16 mouse cellular contexts compared by ENCODE assay signal in genomic region chr11:34975771-34976302, GRCm38 (mm10).
DNase-seq lines count a peak whose midpoint lies in the region; ATAC-seq and TF ChIP-seq lines count a peak whose summit lies in the region.
"Had no signal": no experiment of that assay in that cellular context is flagged by ENCODE, and none has a peak within 500 bp of the region (broad histone marks: within the 10 kb centered on the region; RNA-seq: fewer than 3 reads in every experiment).

No protein-coding gene starts in this region.

- DNase-seq in frontal cortex, postnatal 25 days (ENCODE audit: low spot score in 2 of 2), result no peak
- peak in 1 of 2 experiments; percentile 14 for DNase-seq in layer of hippocampus, adult 2 months (ENCODE audit: low spot score in 2 of 2)
- no peak for DNase-seq in layer of hippocampus, adult 11-12 months (ENCODE audit: low spot score)
- no peak for DNase-seq in urinary bladder, adult 2 months (ENCODE audit: low spot score)
- DNase-seq: cerebellum, adult 2 months; gastrocnemius, postnatal 25 days; thymus, postnatal 14 days had no signal

- no peaks in the 10 kb centered on the region for H3K27me3 ChIP-seq in intestine, embryonic 15.5 days (replicated peaks)
- no peaks in the 10 kb centered on the region for H3K27me3 ChIP-seq in stomach, embryonic 14.5 days (ENCODE audit: control insufficient read depth, insufficient read depth, low read length)
- H3K27me3 ChIP-seq: forebrain, embryonic 15.5 days; hindbrain, embryonic 13.5 days; limb, embryonic 13.5 days; midbrain, embryonic 15.5 days; neural tube, embryonic 12.5 days had no signal

- peak overlapping the region; percentile 55; the same call in 1 of the 2 replicates for H3K27ac ChIP-seq in layer of hippocampus, adult 2 months
- peak overlapping the region; percentile 44; the same call in 1 of the 2 replicates for H3K27ac ChIP-seq in intestine, embryonic 15.5 days
- H3K27ac ChIP-seq in stomach, embryonic 14.5 days (ENCODE audit: low read length), result 0 out of 2 replicates have a peak overlapping the region, but pooled peaks have one; percentile 39
- H3K27ac ChIP-seq: forebrain, embryonic 15.5 days; hindbrain, embryonic 13.5 days; limb, embryonic 13.5 days; macrophage; midbrain, embryonic 15.5 days; neural tube, embryonic 12.5 days had no signal

- H3K4me1 ChIP-seq in intestine, embryonic 15.5 days (replicated peaks), result no peaks in the 10 kb centered on the region
- peaks cover 17% of the 10 kb centered on the region; the same call in 1 of the 2 replicates for H3K4me1 ChIP-seq in stomach, embryonic 14.5 days (ENCODE audit: control insufficient read depth, insufficient read depth, low read length)
- H3K4me1 ChIP-seq: forebrain, embryonic 15.5 days; limb, embryonic 13.5 days; midbrain, embryonic 15.5 days; neural tube, embryonic 12.5 days had no signal

- H3K9ac ChIP-seq in intestine, embryonic 15.5 days, result no peak overlapping the region
- H3K9ac ChIP-seq in stomach, embryonic 14.5 days (replicated peaks; ENCODE audit: low read depth, low read length), result no peak overlapping the region
- H3K9ac ChIP-seq: forebrain, embryonic 15.5 days; hindbrain, embryonic 13.5 days; limb, embryonic 13.5 days; midbrain, embryonic 15.5 days; neural tube, embryonic 12.5 days had no signal

- WGBS in intestine, embryonic 15.5 days, result 13% methylated on average over 8 of the region's 8 CpGs
- 13% methylated on average over 8 of the region's 8 CpGs for WGBS in stomach, embryonic 14.5 days

- no peaks in the 10 kb centered on the region for H3K36me3 ChIP-seq in intestine, embryonic 15.5 days
- H3K36me3 ChIP-seq in stomach, embryonic 14.5 days (ENCODE audit: control insufficient read depth, insufficient read depth, low read length), result no peaks in the 10 kb centered on the region
- H3K36me3 ChIP-seq: forebrain, embryonic 15.5 days; hindbrain, embryonic 13.5 days; limb, embryonic 13.5 days; midbrain, embryonic 15.5 days; neural tube, embryonic 12.5 days had no signal

- H3K4me3 ChIP-seq in layer of hippocampus, adult 2 months, result no peak overlapping the region
- no peak overlapping the region for H3K4me3 ChIP-seq in intestine, embryonic 15.5 days (replicated peaks)
- no peak overlapping the region for H3K4me3 ChIP-seq in stomach, embryonic 14.5 days (ENCODE audit: low read depth, low read length)
- H3K4me3 ChIP-seq: forebrain, embryonic 15.5 days; hindbrain, embryonic 13.5 days; limb, embryonic 13.5 days; midbrain, embryonic 15.5 days; neural tube, embryonic 12.5 days had no signal

- peak; percentile 67; the same call in 1 of the 2 replicates for ATAC-seq in frontal cortex, adult (ENCODE audit: low TSS enrichment)
- ATAC-seq in intestine, embryonic 15.5 days, result peak; percentile 53; the same call in 1 of the 2 replicates
- ATAC-seq in stomach, embryonic 14.5 days (ENCODE audit: insufficient number of reproducible peaks, insufficient read depth, low FRiP score, low read depth), result peak; percentile 71
- ATAC-seq: forebrain, embryonic 15.5 days; midbrain, embryonic 15.5 days had no signal

- H3K9me3 ChIP-seq in intestine, embryonic 15.5 days, result no peaks in the 10 kb centered on the region
- H3K9me3 ChIP-seq in stomach, embryonic 14.5 days (ENCODE audit: control insufficient read depth, low read depth, low read length), result no peaks in the 10 kb centered on the region
- H3K9me3 ChIP-seq: forebrain, embryonic 15.5 days; hindbrain, embryonic 13.5 days; limb, embryonic 13.5 days; midbrain, embryonic 15.5 days; neural tube, embryonic 12.5 days had no signal

- peak; percentile 16; the same call in 1 of the 2 replicates for TF ChIP-seq CTCF in layer of hippocampus, adult 2 months (conservative IDR thresholded peaks at IDR 0.05)

- H3K4me2 ChIP-seq in intestine, embryonic 15.5 days (replicated peaks), result no peak overlapping the region; the same call in 1 of the 2 replicates
- 0 out of 2 replicates have a peak overlapping the region, but pooled peaks have one; percentile 2 for H3K4me2 ChIP-seq in stomach, embryonic 14.5 days (replicated peaks; ENCODE audit: low read depth, low read length)
- H3K4me2 ChIP-seq: forebrain, embryonic 15.5 days; hindbrain, embryonic 13.5 days; limb, embryonic 13.5 days; midbrain, embryonic 15.5 days; neural tube, embryonic 12.5 days had no signal
